Mouse (Mus musculus): ENCODE data around the gene Mid1. TPM values are rescaled to one million over a fixed set of nuclear protein-coding genes. Genes with fewer than 3 reads are reported as not detected.
A peak's percentile ranks its signal among the peaks of the same experiment; 100 is the strongest.
"Not testable (repeated sequence)": the region's sequence is repeated elsewhere in the genome, so short reads cannot be mapped to it uniquely, and the experiment has no call there.

Gene Mid1
- polyA plus RNA-seq, 1 experiment from 2014 or later, result 11.9 TPM

DNA sequence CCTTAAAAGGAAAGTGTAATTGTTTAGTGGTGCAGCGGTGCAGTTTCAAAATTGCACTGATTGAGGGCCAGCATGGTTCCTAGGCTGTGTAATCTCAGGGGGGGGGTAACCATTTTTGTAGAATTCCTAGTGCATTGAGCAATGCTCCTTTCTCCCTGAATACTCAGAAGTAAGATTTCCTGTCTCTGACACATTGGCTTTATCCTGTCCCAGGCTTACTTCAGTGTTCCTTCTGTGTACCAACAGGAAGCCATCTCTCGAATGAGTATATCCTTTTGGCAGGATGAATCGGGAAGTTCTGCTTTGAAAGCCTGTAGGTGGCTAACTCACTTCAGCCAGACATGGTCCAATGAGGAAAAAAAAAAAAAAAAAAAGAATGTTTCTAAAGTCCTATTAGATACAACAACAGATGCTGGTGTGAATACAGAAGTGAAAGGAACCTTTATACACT lies 290.7 kb downstream of the Mid1 start:
- ATAC-seq (ENCODE audit: low FRiP score); H3K27ac ChIP-seq; H3K27me3 ChIP-seq; H3K4me1 ChIP-seq; H3K4me3 ChIP-seq; H3K4me2 ChIP-seq (replicated peaks); H3K9ac ChIP-seq: not testable (repeated sequence)
- H3K36me3 ChIP-seq, result peaks cover 10% of the 10 kb centered on the region; the same call in 1 of the 2 replicates
- peaks cover 42% of the 10 kb centered on the region; the same call in 1 of the 2 replicates for H3K9me3 ChIP-seq (replicated peaks)
- 88% methylated on average over 3 of the region's 3 CpGs for WGBS

GRCm38 (mm10) chrX:169976340-169976739 lies 291.3 kb downstream of the Mid1 start:
- not testable (repeated sequence) for H3K9ac ChIP-seq; ATAC-seq (ENCODE audit: low FRiP score); H3K27me3 ChIP-seq; H3K4me1 ChIP-seq; H3K4me3 ChIP-seq; H3K27ac ChIP-seq; H3K4me2 ChIP-seq (replicated peaks)
- 70% methylated on average over 5 of the region's 5 CpGs for WGBS
- Histone ChIP-seq H3K36me3 (peaks cover 11% of the 10 kb centered on the region; the same call in 1 of the 2 replicates), H3K9me3 (replicated peaks) (peaks cover 44% of the 10 kb centered on the region; the same call in 1 of the 2 replicates)

DNA sequence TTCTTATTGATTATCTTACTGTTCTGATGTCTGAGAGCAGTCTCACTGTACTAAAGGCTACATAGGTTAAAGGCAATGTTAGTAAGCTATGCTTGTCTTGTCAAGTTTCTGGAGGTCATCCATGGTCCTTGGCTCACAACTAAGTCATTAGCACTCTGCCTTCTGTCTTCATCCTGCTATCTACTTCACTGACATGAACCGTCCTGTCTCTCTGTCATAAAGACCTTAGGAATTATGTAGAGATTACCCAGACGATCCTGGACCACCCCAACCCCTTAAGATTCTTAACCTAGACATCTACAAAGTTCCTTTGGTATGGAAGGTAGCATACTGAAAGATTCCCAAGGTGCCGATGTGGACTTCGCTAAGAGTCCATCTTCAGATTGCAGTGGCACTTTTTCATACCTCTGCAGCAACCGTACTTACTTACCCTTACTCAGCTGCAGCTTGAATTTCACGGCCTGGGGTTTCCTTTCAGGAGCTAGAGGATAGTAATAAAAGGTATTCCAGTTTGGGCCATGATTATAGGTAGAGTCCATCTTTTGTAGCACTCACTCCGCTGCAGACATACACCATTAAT lies 292.9 kb downstream of the Mid1 start:
- H3K4me2 ChIP-seq (replicated peaks); ATAC-seq (ENCODE audit: low FRiP score); H3K4me3 ChIP-seq; H3K4me1 ChIP-seq; H3K27ac ChIP-seq; H3K27me3 ChIP-seq; H3K9ac ChIP-seq: not testable (repeated sequence)
- 91% methylated on average over 7 of the region's 7 CpGs for WGBS
- peaks cover 45% of the 10 kb centered on the region for H3K9me3 ChIP-seq (replicated peaks)
- H3K36me3 ChIP-seq, result peaks cover 27% of the 10 kb centered on the region; the same call in 1 of the 2 replicates

DNA sequence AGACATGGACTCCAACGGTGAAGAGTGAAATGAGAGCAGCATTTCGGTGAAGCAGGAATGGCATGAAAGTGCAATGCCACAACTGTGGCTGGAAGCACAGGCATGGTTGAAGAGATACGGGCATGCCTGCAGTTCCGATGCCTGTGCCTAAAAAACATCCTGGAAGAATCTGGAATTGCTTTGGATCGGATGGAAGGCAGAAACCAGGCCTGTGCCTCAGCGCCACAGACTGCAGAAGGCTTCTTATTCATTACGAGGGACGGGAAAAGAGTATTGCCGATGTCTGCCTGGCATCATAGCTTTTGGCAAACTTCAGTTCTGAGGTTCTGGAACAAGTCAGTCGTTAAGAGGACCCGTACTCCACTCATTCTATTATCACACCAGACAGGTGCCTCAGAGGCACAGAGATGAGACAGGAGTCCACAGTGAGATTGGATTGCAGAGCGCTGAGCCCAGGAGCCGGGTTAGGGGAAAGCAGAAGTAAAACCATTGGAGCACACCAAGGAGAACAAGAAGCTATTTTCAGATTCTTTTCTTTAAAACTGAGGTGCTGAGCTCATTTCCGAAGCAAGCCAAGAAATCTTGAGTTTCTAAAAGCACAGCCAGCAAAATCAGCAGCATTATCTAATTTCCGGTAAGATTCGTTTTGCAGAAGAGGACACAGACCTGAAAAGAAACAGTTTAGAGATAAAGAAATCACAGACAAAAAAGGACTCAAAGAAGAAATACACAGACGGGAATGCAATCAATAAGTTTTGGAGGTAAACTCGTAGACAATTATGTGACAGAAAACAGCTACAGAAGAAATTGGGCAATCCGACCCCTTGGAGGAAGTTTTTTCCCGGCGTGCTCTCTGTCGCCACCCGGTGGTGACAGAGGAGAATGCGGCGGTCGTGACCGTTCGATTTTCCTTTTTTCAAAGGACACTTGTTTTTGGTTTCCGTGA lies 293.7 kb downstream of the Mid1 start:
- H3K36me3 ChIP-seq, result peaks cover 35% of the 10 kb centered on the region; the same call in 1 of the 2 replicates
- ATAC-seq (ENCODE audit: low FRiP score), result not testable (repeated sequence)
- H3K9me3 ChIP-seq (replicated peaks), result peaks cover 51% of the 10 kb centered on the region

DNA sequence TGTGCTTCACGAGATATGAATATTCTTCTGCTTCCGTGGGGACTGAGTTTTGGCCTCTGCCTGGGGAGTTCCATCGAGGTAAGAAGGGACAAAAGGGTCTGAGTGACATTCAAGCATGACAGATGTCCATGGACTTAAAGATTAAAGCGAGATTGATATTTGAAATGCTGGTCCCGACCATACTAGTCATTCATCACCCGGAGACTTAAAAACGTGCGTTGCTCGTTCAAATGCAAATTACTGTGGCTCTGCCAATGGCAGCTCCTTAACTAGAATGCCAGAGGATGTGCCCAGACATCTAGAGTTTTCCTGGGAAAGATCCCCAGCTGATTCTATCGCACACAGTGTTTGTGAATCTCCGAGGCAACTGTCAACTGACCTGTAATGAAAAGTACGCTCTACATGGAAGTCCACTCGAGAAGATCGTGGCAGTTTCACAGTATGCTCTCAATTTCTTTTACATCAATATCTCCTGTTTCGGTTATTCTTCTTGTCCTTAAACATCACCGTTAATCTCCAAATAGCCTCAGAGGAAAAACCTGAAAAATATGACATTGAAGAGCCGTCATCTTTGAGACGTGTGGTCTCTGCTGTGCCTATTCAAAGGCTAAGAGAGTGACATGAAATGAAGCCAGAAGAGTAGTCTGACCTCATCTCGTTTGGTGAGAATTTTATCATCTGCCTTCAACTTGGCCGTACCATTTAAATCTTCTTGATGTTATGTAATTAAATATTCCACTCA lies 294.6 kb downstream of the Mid1 start:
- peak; percentile 19 for ATAC-seq (ENCODE audit: low FRiP score)
- H3K4me1 ChIP-seq, H3K4me3 ChIP-seq, H3K9ac ChIP-seq, H3K27ac ChIP-seq, H3K27me3 ChIP-seq: not testable (repeated sequence)
- Histone ChIP-seq H3K9me3 (replicated peaks) (peaks cover 58% of the 10 kb centered on the region), H3K36me3 (peaks cover 42% of the 10 kb centered on the region), H3K4me2 (replicated peaks) (peak overlapping the region; percentile 6; the same call in 1 of the 2 replicates)
- WGBS, result 81% methylated on average over 20 of the region's 20 CpGs

More for the DNA sequence above, 293.7 kb downstream of the Mid1 start:
- H3K9ac ChIP-seq, H3K4me3 ChIP-seq, H3K27ac ChIP-seq, H3K27me3 ChIP-seq, H3K4me1 ChIP-seq: not testable (repeated sequence)
- 73% methylated on average over 29 of the region's 29 CpGs for WGBS
- 0 out of 2 replicates have a peak overlapping the region, but pooled peaks have one; percentile 6 for H3K4me2 ChIP-seq (replicated peaks)

GRCm38 (mm10) chrX:169980203-169980556 lies 295.2 kb downstream of the Mid1 start:
- ATAC-seq (ENCODE audit: low FRiP score); H3K4me2 ChIP-seq (replicated peaks); H3K9ac ChIP-seq; H3K27me3 ChIP-seq; H3K4me3 ChIP-seq; H3K4me1 ChIP-seq; H3K27ac ChIP-seq: not testable (repeated sequence)
- H3K9me3 ChIP-seq (replicated peaks), result peaks cover 58% of the 10 kb centered on the region
- 84% methylated on average over 6 of the region's 6 CpGs for WGBS
- peaks cover 48% of the 10 kb centered on the region for H3K36me3 ChIP-seq

DNA sequence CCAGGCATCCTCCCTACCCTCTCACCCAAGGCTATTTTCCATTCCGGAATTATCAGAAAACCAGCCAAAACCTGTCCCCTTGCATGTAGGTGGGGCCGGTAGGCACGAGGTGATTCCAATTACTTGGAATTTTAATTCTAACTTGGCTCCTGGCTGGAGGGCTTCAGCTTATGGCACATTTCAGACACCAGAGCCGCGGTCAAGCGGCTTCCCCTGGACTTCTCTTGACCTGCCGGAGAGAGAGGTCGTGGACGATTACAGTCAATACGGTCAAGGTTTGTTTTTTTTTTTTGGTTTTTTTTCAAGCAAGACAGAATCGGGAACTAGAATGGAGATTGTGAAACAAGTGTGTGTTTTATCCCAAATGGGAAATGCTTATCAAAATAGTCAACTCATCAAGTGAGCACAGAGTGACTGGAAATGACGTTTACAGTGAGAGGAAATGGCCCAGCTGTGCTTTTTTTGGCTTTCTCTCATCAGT lies 295.9 kb downstream of the Mid1 start:
- no peaks in the 10 kb centered on the region for H3K27me3 ChIP-seq
- H3K9ac ChIP-seq, result no peak overlapping the region
- H3K4me1 ChIP-seq, result no peaks in the 10 kb centered on the region
- no peak overlapping the region for H3K4me3 ChIP-seq
- 87% methylated on average over 12 of the region's 12 CpGs for WGBS
- ATAC-seq (ENCODE audit: low FRiP score), result no peak
- peaks cover 53% of the 10 kb centered on the region for H3K36me3 ChIP-seq
- no peak overlapping the region for H3K4me2 ChIP-seq (replicated peaks)
- H3K9me3 ChIP-seq (replicated peaks), result peaks cover 60% of the 10 kb centered on the region
- H3K27ac ChIP-seq, result no peak overlapping the region

DNA sequence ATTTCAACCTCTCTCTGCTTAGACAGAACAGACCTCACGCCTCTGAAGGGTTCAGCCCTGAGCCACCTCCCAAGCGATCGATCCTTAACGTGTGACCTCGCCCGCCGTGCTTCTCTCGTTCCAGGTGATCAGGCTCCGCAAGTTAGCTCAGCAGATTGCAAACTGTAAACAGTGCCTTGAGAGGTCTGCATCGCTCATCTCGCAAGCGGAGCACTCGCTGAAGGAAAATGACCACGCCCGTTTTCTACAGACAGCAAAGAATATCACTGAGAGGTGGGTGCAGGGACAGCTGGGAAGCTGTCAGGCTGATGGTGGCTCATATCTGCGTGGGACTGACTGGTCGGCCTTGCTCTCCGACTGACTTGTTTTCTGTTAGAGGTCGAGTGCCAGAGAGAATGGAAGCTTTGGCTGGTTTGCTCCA lies 296.8 kb downstream of the Mid1 start:
- not testable (repeated sequence) for H3K27ac ChIP-seq; H3K27me3 ChIP-seq; H3K9ac ChIP-seq; H3K4me1 ChIP-seq; H3K4me2 ChIP-seq (replicated peaks); ATAC-seq (ENCODE audit: low FRiP score); H3K4me3 ChIP-seq
- 89% methylated on average over 19 of the region's 19 CpGs for WGBS
- H3K9me3 ChIP-seq (replicated peaks), result peaks cover 66% of the 10 kb centered on the region
- peaks cover 57% of the 10 kb centered on the region for H3K36me3 ChIP-seq

GRCm38 (mm10) chrX:169982606-169983400 lies 297.8 kb downstream of the Mid1 start:
- not testable (repeated sequence) for ATAC-seq (ENCODE audit: low FRiP score); H3K4me2 ChIP-seq (replicated peaks); H3K9ac ChIP-seq; H3K4me1 ChIP-seq; H3K27me3 ChIP-seq; H3K27ac ChIP-seq; H3K4me3 ChIP-seq
- WGBS, result 92% methylated on average over 23 of the region's 23 CpGs
- Histone ChIP-seq H3K36me3 (peaks cover 56% of the 10 kb centered on the region), H3K9me3 (replicated peaks) (peaks cover 71% of the 10 kb centered on the region)

- not testable (repeated sequence) for H3K27ac ChIP-seq
- H3K36me3 ChIP-seq, result peaks cover 57% of the 10 kb centered on the region
Observed at GRCm38 (mm10) chrX:169983401-169984165, 298.6 kb downstream of the Mid1 start.

GRCm38 (mm10) chrX:169984331-169984730 lies 299.3 kb downstream of the Mid1 start:
- H3K36me3 ChIP-seq, result peaks cover 62% of the 10 kb centered on the region
- not testable (repeated sequence) for H3K9ac ChIP-seq; H3K4me3 ChIP-seq; H3K27me3 ChIP-seq; H3K4me2 ChIP-seq (replicated peaks); H3K4me1 ChIP-seq; H3K27ac ChIP-seq; ATAC-seq (ENCODE audit: low FRiP score)
- H3K9me3 ChIP-seq (replicated peaks), result peaks cover 69% of the 10 kb centered on the region
- 89% methylated on average over 7 of the region's 7 CpGs for WGBS

More at GRCm38 (mm10) chrX:169983401-169984165, 298.6 kb downstream of the Mid1 start:
- not testable (repeated sequence) for ATAC-seq (ENCODE audit: low FRiP score); H3K4me2 ChIP-seq (replicated peaks); H3K9ac ChIP-seq; H3K4me1 ChIP-seq; H3K27me3 ChIP-seq; H3K4me3 ChIP-seq
- peaks cover 69% of the 10 kb centered on the region for H3K9me3 ChIP-seq (replicated peaks)
- WGBS, result 90% methylated on average over 19 of the region's 19 CpGs

Data from hindbrain, embryonic 12.5 days (tissue).